Mouse (Mus musculus): Measurements from ENCODE around the gene Anxa9. TPM values are rescaled to one million over a fixed set of nuclear protein-coding genes. Genes with fewer than 3 reads are reported as not detected.

Anxa9 gene
- polyA plus RNA-seq, 1 experiment from 2014 or later, result 57.2 TPM

DNA sequence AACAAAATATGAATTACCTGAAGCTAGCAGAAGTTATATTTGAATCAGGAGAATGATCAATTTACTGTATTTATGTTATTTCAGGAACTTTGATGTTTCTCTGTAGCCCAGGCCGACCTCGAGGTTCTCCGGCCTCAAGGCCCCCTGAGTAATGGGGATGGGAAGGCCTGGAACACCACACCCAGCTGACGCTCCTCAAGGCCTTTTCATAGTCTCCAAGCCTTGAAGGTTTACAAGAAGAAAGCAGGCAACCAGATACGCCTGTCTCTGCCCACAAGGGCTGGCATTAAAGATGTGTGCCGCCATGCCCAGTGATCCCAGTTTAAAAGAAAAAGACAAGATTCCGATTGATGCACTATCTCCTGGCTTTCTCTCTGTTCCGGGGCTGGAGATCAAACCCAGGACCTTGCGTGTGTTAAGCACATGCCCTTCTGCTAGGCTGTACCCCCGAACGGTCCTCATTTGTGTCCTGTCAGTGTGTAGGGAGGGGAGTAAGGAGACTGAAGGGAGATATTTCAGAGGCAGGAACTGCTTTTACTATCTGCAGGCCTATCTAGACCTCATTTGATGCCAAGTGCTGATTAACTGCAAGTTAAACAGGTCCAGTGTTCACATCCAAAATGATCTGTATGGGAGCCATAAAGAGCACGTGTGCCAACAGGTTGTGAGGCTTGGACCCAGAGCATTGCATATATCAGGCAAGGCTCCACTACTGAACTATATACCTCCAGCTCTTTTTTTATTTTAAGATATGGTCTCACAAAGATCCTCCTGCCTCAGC is 22.3 kb downstream of the Anxa9 start:
- peak overlapping the region; percentile 80 for H3K4me2 ChIP-seq (replicated peaks; ENCODE audit: low read depth)
- H3K9me3 ChIP-seq (ENCODE audit: control insufficient read depth, low read length), result no peaks in the 10 kb centered on the region
- peaks cover 7% of the 10 kb centered on the region for H3K36me3 ChIP-seq (ENCODE audit: control insufficient read depth, insufficient read depth, low read length)
- H3K4me3 ChIP-seq (ENCODE audit: low read depth, low read length), result peak overlapping the region; percentile 73
- no peak for ATAC-seq (ENCODE audit: low FRiP score, low TSS enrichment)
- no peak for TF ChIP-seq CTCF (IDR thresholded peaks at IDR 0.05; ENCODE audit: low read depth)
- TF ChIP-seq EP300 (optimal IDR thresholded peaks at IDR 0.05), result no peak
- 72% methylated on average over 12 of the region's 12 CpGs for WGBS
- DNase-seq (ENCODE audit: low spot score), result no peak
- no peaks in the 10 kb centered on the region for H3K27me3 ChIP-seq (ENCODE audit: control insufficient read depth, insufficient read depth, low read length)
- H3K4me1 ChIP-seq (replicated peaks; ENCODE audit: control insufficient read depth, insufficient read depth), result no peaks in the 10 kb centered on the region
- no peak overlapping the region for H3K9ac ChIP-seq (ENCODE audit: low read length)
- peak overlapping the region; percentile 0; the same call in 1 of the 2 replicates for H3K27ac ChIP-seq (replicated peaks)

DNA sequence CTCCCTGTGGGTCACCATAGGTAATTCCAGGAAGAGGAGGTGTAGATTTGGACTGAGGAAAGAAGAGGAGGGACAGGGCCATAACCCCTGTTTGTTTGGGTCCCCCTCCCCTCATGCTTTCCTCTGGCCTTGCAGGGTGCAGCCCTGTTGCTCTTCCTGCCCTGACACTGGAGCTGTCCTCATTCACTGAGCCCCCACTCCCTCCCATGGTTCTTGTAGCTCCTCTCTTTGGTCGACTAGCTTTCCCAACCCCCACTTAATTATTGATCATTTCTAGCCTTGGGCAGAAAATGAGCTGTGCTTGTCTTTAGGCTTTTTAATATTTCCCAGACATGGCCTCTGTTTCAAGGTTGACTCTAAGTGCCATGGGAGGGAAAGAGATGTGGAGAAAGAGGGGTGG is 22.9 kb downstream of the Anxa9 start:
- TF ChIP-seq CTCF (IDR thresholded peaks at IDR 0.05; ENCODE audit: low read depth) (no peak), EP300 (optimal IDR thresholded peaks at IDR 0.05) (no peak)
- peaks cover 7% of the 10 kb centered on the region for H3K36me3 ChIP-seq (ENCODE audit: control insufficient read depth, insufficient read depth, low read length)
- 17% methylated on average over 1 of the region's 1 CpGs for WGBS
- no peaks in the 10 kb centered on the region for H3K27me3 ChIP-seq (ENCODE audit: control insufficient read depth, insufficient read depth, low read length)
- ATAC-seq (ENCODE audit: low FRiP score, low TSS enrichment), result no peak
- peak overlapping the region; percentile 98 for H3K27ac ChIP-seq (replicated peaks)
- peak overlapping the region; percentile 80 for H3K4me2 ChIP-seq (replicated peaks; ENCODE audit: low read depth)
- H3K9me3 ChIP-seq (ENCODE audit: control insufficient read depth, low read length), result no peaks in the 10 kb centered on the region
- no peaks in the 10 kb centered on the region for H3K4me1 ChIP-seq (replicated peaks; ENCODE audit: control insufficient read depth, insufficient read depth)
- H3K9ac ChIP-seq (ENCODE audit: low read length), result peak overlapping the region; percentile 92
- DNase-seq (ENCODE audit: low spot score), result no peak
- H3K4me3 ChIP-seq (ENCODE audit: low read depth, low read length), result peak overlapping the region; percentile 73

DNA sequence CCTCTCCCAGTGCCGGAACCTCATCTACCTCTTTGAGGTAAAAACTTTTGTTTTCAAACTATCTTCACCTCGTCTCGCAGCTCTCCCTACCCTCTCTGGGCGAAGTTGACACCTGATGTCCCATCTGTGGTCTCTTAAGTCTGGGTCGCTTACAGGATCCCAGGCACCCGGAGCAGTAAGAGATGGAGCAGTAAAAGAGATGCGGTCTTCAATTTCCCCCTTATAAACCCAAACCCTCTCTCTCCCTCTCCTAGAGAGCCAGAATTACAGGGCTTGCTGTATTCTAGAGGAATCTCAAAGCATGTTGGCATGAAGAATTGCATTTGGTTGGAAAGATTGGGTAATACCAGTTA is 23.4 kb downstream of the Anxa9 start:
- ATAC-seq (ENCODE audit: low FRiP score, low TSS enrichment), result no peak
- Histone ChIP-seq H3K27ac (replicated peaks) (peak overlapping the region; percentile 98), H3K4me1 (replicated peaks; ENCODE audit: control insufficient read depth, insufficient read depth) (no peaks in the 10 kb centered on the region), H3K36me3 (ENCODE audit: control insufficient read depth, insufficient read depth, low read length) (peaks cover 7% of the 10 kb centered on the region), H3K4me3 (ENCODE audit: low read depth, low read length) (peak overlapping the region; percentile 73), H3K4me2 (replicated peaks; ENCODE audit: low read depth) (peak overlapping the region; percentile 80), H3K27me3 (ENCODE audit: control insufficient read depth, insufficient read depth, low read length) (no peaks in the 10 kb centered on the region), H3K9me3 (ENCODE audit: control insufficient read depth, low read length) (no peaks in the 10 kb centered on the region), H3K9ac (ENCODE audit: low read length) (peak overlapping the region; percentile 92)
- TF ChIP-seq EP300 (optimal IDR thresholded peaks at IDR 0.05), result no peak
- no peak for TF ChIP-seq CTCF (IDR thresholded peaks at IDR 0.05; ENCODE audit: low read depth)
- WGBS, result 0% methylated on average over 7 of the region's 7 CpGs
- DNase-seq (ENCODE audit: low spot score), result no peak

DNA sequence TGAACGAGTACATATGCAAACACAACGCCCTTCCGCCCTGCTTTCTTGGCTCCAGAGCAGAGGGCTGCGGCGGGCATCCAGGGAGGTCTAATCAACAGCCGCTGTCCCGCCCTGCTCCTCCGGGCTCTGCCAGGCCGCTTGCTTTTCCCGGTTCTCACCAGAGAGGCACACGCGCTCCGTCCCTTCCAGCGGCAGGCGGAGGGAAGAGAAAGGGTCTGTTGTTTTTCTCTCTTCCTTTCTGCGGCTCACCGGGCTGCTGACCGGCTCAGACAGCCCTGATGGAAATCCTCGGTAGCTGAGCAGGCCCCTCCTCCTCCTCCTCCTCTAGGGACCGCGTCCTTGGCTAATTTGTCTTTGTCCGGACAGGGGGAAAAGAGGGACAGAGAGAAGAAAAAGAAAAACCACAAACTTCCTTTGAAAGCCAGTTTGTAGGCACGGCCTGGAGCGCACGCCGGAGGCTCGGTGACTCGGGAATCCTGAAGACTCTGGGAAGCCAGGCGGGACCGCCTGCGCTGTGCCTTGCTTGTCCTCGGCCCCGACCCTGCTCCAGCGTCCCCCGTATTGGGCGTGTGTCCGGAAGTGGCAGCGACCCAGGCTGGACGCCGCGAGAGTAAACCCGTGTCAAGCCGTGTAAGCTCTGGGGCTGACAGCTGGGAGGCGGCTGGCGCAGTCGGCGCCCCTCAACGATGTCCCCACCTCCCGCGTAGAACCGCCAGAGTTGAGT is 23.9 kb downstream of the Anxa9 start:
- WGBS, result under 1% methylated on average over 50 of the region's 51 CpGs
- H3K4me2 ChIP-seq (replicated peaks; ENCODE audit: low read depth), result peak overlapping the region; percentile 80

DNA sequence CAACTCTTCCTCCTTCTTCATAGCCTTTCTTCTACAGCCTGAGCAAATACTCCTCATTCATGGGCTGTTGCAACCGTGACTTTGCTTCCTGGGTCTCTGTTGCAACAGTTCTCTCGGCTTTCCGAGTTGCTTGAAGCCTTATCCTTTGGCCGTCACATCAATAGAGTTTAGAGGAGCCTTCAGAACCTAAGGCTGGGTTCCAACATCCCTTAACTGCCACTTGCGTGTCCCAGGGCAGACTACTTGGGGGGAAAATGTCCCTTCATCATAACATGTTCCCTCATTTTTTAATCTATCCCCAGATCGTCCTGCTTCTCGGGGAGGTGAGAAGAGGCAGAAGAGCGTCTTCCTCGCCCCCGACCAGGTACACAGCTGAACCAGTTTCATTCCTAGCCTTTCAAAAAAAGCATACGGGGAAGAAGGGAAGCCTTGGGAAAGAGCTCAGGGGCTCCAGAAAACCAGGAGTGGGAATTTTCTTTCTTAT is 24.6 kb downstream of the Anxa9 start:
- DNase-seq (ENCODE audit: low spot score) (peak; percentile 55), ATAC-seq (ENCODE audit: low FRiP score, low TSS enrichment) (peak; percentile 44)
- Histone ChIP-seq H3K4me2 (replicated peaks; ENCODE audit: low read depth) (peak overlapping the region; percentile 80), H3K36me3 (ENCODE audit: control insufficient read depth, insufficient read depth, low read length) (no peaks in the 10 kb centered on the region; the same call in 1 of the 2 replicates), H3K9ac (ENCODE audit: low read length) (peak overlapping the region; percentile 92), H3K4me1 (replicated peaks; ENCODE audit: control insufficient read depth, insufficient read depth) (peaks cover 2% of the 10 kb centered on the region; the same call in 1 of the 2 replicates), H3K27me3 (ENCODE audit: control insufficient read depth, insufficient read depth, low read length) (no peaks in the 10 kb centered on the region), H3K9me3 (ENCODE audit: control insufficient read depth, low read length) (no peaks in the 10 kb centered on the region), H3K4me3 (ENCODE audit: low read depth, low read length) (peak overlapping the region; percentile 73), H3K27ac (replicated peaks) (peak overlapping the region; percentile 98)
- WGBS, result 2% methylated on average over 11 of the region's 11 CpGs
- TF ChIP-seq CTCF (IDR thresholded peaks at IDR 0.05; ENCODE audit: low read depth) (no peak), EP300 (optimal IDR thresholded peaks at IDR 0.05) (no peak)

More for the DNA sequence above, 23.9 kb downstream of the Anxa9 start:
- Histone ChIP-seq H3K9ac (ENCODE audit: low read length) (peak overlapping the region; percentile 92), H3K4me3 (ENCODE audit: low read depth, low read length) (peak overlapping the region; percentile 73), H3K4me1 (replicated peaks; ENCODE audit: control insufficient read depth, insufficient read depth) (no peaks in the 10 kb centered on the region), H3K36me3 (ENCODE audit: control insufficient read depth, insufficient read depth, low read length) (peaks cover 5% of the 10 kb centered on the region), H3K9me3 (ENCODE audit: control insufficient read depth, low read length) (no peaks in the 10 kb centered on the region), H3K27ac (replicated peaks) (peak overlapping the region; percentile 98), H3K27me3 (ENCODE audit: control insufficient read depth, insufficient read depth, low read length) (no peaks in the 10 kb centered on the region)
- TF ChIP-seq CTCF (IDR thresholded peaks at IDR 0.05; ENCODE audit: low read depth) (peak; percentile 57), EP300 (optimal IDR thresholded peaks at IDR 0.05) (no peak)
- DNase-seq (ENCODE audit: low spot score) (peak; percentile 93), ATAC-seq (ENCODE audit: low FRiP score, low TSS enrichment) (peak; percentile 82)

All from stomach, postnatal 0 days (tissue).